Mouse (Mus musculus): ENCODE measurements around the gene Stk11ip.

Gene Stk11ip

DNA sequence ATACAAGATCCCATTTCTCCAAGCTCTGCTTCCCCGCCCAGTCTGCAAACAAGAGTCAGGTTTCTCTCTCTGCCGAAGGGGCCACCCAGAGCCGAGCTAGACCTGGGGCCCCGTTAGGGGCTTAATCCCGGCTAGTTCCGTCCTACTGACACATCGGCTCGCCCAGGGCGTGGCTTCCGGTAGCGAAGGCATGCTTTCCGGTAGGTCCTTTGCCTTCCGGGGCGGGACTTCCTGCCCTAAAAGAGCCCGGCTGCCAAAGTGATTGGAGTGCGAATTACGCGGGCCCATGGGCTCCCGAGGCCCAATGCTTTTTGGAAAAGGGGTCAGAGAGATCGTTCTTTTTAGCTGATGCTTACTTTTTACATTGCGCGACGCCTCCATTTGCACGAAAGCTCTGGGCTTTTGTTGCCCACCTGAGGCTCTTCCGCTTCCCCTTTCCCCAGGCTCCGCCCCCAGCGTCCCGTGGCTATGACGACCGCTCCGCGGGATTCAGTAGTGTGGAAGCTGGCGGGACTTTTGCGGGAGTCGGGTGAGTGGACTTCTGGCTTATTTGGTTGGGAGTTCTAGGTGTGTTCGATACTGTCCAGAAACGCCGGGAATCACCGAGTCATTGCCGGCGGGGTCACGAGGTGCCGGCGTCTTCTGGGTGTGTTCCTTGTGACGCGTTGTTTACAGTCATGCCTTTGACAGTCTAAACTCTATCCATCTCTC is at the start of gene Stk11ip:
Gene Stk11ip, plus strand, starts transcription at position 209 of the 711 bp plus-strand sequence.
- peak; percentile 74 for DNase-seq (ENCODE audit: low read depth, low spot score)

DNA sequence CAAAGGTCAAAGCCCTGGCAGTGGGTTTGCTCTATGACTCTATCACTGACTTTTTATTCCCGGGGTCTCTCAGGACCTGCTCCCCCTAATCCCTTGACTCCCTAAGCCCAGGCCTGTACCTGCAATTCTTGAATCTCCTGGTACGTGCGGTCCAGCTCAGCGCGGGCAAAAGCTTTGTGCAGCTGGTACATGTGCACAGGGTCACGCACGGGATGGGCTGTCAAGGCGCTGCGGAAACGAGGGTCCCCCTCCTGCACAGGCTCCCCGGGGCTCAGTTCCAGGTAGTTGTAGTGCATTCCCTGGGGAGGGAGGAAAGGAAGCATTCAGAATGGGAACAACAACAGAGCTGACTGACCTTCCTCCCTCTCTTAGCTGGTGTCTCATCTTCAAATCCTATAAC is 44.9 kb upstream of the Stk11ip start:
- no peak for DNase-seq (ENCODE audit: low read depth, low spot score)

DNA sequence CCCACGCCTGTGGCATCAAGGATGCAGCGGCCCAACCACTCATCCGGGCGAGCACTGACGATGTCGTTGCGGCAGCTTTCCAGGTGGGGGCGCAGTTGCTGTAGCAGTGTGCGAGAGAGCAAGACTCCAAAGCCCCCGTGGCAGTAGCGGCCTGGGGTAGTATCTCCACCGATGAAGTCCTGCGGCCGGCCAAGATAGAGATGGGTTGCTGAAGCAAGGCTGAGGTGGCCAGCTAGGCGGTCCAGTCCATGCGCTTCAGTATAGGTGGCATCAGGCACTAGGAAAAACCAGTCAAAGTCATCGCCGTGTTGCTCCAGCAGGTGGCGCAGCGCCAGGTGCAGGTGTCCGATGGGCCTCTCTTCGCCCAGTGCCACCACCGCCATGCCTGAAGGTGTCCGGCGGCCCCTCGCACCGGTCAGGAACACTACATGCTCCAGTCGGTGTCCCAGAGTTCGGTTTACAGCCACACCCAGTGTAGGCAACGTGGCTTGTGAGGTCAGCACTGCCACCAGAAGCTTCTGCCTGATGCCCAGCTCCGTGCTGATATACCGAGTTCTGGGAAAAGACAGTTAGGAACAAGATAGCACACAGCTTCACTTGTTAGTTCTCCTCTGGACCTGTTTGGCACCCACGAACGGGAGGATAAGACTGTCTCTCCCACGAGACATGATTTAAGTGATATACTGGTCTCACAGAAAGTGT is 43.9 kb upstream of the Stk11ip start:
- no peak for DNase-seq (ENCODE audit: low read depth, low spot score)

DNA sequence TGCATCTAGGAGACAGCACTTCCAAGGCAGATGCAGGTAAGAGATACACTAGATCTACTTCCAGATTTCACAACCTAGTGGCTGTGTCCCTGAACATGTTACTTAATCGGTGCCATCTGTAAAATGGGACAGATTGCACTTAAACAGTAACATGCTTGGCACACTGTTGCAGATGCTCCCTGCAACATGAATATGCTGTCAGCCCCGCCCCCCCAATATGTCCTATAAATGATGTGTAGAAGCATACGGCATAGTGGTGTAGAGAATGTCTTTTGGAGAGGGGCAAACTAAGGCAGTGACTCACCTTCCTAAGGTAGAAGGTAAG is 43.4 kb upstream of the Stk11ip start:
- no peak for DNase-seq (ENCODE audit: low read depth, low spot score)

DNA sequence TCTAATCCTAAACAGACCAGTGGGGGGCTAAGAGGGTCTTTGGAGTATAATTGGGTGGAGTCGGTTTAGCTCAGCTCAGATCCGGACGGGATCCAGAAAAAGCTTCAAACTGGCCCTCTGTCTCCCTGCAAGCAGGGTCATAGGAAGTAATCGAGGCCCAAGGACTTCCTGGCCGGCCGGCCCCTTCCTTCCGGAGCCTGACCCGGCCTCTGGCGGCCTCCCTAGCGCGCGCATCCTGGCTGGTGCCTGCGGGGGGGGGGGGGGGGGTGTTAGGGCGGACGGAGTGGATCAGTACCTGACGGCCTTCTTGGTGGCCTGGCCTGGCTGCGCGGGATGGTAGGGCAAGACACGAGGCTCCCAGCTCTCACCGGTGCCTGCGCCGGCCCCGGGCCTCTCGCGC is 42.8 kb upstream of the Stk11ip start:
- no peak for DNase-seq (ENCODE audit: low read depth, low spot score)

DNA sequence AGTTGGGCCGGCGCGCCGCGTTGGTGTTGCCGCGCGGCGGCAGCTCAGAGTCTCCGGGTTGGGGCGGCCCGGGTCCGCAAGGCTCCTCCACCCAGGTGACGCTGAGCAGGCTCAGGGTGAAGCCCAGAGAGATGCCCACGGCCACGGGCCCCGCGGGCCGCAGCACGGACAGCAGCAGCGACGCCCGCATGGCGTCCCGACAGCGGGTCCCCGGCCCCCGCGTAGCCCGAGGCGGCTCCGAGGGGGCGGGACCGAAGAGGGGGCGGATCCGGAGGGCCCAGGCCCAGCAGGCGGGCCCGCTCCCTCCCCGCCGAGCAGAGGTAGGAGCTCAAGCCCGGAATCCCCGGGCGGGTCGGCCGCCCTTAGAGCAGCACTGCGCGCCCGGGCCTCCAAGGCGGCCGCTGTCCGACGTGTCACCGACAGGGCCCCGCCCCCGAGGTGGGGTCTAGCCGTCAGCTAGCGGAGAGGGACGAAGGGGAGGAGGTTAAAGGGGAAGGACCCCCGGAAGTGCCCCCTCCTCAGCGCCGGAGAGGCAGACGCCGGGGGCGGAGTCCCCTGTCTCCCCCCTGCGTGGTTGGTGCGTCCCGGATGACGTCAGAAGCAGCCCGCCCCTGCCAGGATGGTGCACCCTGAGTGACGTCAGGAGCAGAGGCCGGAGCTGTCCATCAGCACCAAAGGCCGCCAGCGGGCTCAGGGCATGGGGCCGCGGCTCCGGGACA is 42.3 kb upstream of the Stk11ip start, which contains the start of the genes Chpf and Tmem198:
Gene Chpf, minus strand, starts transcription at position 392 of the 719 bp plus-strand sequence.
Gene Tmem198, plus strand, starts transcription at position 617 of the 719 bp plus-strand sequence.
- peak; percentile 91 for DNase-seq (ENCODE audit: low read depth, low spot score)

DNA sequence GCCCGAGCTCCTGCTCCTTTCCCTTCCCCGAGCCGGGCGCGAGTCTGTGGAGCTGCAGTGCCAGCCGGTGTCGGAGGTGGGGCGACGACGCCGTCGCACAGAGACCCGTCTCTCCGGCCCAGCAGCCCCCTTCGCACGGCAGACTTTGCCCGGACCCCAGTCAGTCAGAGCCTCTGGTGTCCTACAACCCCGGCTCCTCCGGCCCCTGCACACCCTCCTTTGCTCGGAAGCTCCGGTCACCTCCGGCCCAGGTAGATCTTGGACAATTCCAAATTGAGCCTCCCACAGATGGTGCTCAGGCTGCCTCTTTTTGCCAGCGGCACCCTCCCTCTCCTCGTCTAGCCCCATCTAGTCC is 41.7 kb upstream of the Stk11ip start:
- DNase-seq (ENCODE audit: low read depth, low spot score): no peak

DNA sequence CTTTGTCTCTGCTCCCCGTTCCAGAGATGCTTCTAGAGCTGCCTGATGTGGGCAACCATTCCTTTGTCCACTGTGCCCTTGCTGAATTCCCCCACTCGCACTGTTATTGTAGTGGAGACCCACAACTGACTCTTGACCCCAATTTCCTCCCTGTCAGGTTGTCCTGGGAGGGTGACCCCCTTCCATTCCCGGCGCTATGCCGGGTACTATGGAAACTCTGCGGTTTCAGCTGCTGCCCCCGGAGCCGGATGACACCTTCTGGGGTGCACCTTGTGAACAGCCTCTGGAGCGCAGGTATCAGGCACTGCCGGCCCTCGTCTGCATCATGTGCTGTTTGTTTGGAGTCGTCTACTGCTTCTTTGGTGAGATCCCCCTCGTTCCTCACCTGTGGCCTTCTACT is 41.3 kb upstream of the Stk11ip start:
- no peak for DNase-seq (ENCODE audit: low read depth, low spot score)

DNA sequence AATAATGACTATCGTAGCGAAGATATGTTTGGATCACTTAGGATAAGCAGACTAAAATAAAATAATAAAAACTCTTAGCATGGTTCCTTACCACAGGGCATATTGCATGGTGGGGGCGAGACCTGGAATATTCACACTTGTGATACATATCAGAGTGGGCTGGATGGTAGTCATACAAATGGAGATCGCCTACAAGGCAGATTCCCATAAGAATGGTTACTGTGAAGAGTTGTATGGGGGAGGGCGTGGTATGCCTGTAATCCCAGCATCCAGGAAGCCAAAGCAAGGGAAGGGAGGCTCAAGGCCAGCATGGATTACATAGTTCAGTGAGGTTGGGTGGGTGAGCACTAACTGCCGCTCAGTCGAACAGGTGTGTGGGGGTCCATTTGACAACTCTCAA is 40.6 kb upstream of the Stk11ip start:
- DNase-seq (ENCODE audit: low read depth, low spot score): no peak

DNA sequence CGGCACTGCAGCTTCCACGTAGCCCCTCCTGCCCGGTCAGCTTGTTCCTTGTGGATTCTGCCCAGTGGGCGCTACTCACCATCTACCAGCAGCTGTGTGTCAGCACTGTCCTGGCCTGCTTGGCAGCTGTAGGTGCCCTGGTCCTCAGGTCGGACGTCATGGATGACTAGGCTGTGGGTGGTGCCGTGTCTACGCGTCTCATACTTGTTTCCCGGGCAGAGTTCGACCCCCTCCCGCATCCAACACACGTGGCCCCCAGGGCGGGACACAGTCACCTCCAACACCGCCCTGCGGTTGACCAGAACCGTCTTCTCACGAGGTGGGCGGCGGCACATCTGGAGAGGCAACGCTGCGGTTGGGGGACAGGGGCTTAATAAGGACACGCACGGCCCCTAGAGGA is 34.8 kb upstream of the Stk11ip start:
- DNase-seq (ENCODE audit: low read depth, low spot score): no peak

DNA sequence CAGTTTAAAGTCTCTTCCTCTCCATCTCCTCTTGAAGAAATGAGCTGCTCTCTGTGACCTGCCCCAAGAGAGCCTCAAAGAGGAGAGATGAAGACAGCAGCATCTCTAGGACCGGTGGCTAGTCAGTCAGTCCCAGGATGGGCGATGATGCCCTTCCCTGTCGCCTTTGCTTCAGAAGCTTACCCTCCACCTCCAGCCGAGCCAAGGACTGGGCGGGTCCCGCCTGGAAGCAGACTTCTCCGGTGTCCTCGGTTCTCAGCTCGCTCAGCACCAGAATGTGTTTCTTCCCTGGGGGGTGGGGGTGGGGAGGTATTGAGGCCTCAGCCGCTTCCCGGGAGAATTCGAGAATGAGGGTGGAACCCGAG is 34.3 kb upstream of the Stk11ip start:
- no peak for DNase-seq (ENCODE audit: low read depth, low spot score)

DNA sequence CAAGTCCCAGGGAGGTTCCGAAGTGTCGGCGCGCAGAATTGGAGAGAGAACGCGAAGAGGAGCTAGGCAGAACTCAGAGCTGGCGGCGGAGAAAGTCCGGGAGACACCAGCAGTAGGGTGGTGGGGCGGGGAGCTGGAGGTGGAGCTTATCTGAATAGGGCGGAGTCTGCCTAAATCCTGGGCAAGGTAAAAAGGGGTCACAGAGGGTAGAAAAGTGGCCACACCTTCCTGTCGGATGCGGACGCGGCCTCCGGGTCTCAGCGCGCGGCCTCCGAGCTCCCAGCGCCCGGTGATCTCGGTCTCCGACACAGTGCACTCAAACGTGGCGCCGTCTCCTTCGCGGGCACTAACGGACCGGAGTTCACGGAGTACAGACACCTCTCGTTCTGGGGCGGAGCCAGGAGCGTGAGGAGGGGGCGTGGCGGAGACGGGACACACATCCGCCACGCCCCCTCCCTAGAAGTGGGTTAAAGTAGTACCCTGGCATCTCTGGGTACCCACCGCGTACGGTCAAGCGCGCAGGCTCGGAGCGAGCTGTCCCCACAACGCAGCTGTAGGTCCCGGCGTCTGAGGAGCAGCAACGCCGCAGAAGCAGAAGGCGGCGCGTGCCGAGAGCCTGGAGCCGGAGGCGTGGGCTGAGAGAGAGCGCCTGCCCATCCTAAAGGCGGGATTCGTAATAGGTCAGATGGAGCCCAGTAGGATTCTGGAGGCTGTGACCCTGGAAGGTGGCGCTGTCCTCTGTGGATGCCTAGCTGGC is 33.7 kb upstream of the Stk11ip start:
- DNase-seq (ENCODE audit: low read depth, low spot score): no peak

DNA sequence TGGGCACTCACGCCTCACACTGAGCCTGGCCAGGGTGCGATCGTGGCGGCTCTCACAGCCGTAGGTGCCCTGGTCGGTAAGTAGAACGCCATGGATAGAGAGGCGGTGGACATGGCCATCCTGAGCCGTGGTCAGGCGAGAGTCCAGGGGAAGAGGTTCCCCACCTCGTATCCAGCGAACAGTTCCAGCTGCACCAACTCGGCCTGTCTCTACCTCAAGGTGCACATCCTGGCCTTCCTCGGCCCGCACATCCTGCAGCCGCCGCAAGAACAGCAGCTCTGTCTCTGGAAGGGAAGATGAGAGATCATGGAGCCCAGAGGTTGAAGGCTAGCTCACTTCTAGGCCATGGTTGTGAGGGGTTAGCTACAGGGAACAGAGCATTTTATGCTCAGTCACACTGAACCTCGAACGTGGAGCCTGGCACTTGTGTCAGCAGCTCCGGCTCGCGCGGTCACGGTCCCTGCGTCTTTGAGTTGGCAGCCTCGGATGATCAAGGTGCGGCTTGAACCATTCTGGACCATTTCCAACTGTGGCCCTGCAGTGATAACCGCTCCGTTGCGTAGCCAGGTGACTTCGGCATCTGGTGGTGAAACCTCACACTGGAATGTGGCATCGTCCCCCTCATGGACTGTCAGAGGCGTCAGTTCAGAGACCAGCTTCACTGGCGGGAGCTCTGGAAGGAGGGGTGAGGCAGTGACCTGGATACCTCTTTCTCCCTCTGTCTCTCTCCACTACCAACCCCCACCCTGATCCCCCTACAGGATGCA is 30.4 kb upstream of the Stk11ip start:
- no peak for DNase-seq (ENCODE audit: low read depth, low spot score)

DNA sequence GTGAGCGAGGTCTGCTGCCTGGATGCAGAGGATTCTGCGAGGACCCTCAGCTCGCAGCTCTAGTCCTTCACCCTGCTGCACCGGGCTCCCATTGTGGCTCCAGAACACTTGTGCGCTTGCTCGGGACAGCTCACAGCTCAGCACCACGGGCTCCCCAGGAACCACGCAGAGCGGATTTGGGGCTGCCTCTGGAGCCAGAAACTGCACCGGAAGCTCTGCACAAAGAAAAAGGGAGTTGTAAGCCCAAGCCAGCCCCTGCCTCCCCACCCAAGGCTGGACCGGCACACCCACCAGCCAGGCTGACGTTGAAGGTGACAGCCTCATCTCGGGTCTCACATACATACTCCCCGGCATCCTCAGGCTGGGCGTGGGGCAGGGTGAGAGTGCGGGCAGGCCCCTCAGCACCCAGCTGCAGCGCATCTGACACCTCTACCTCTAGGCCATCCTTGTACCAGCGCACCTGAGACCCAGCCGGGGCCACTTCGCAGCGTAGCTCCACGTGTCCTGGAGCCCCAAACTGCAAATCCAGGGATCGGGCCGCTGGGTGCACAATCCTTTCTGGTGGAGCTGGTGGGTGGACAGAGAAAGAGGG is 28.7 kb upstream of the Stk11ip start:
- no peak for DNase-seq (ENCODE audit: low read depth, low spot score)

DNA sequence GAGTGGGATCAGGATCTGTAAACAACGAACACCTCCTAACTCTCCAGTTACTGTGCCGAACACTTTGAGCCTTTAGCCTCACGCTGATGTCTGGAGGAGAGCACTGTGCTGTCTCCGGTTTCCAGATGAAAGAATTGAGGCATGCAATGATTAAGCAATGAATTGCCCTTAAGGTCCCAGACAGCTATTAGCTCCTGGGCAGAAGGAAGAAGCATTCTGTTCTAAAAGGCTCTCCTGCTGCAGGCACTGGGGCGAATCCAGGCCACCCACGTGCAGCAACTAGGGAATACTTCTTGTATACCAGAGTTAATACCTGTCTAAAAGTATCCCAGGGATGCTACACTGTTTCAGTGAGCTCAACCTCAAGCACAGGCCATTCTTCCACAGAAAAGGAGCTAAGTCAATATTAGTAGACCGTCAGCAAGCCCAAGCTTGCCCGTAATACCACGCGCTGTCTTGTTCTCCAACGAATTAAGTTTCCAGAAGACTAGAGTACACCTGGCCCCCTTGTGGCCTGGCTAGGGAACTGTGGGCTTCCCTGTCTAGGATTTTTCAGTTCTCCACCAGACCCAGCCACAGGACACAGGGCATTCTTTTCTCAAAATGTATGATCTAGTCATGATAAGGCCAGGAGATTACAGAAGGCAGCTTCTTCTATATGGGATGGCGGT is 26.3 kb upstream of the Stk11ip start:
- DNase-seq (ENCODE audit: low read depth, low spot score): no peak

DNA sequence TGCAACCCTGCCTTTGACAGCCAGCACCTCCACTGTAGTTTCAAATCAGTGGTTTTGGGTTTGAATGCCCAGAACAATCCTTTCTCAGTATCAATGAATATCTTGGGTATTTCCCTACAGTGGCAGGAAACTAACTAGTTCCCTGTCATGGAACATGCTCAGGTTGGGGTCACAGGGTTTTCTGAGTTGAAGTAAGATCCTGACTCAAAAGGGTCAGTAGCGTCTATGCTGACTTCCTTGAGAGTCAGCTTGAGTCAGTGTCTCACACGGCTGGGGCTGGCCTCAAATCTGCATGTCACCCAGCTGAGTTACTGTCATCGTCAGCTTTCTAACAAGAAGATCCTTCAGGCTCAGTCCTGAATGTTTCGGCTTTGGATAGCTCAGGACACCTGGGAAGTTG is 22.4 kb upstream of the Stk11ip start:
- no peak for DNase-seq (ENCODE audit: low read depth, low spot score)

DNA sequence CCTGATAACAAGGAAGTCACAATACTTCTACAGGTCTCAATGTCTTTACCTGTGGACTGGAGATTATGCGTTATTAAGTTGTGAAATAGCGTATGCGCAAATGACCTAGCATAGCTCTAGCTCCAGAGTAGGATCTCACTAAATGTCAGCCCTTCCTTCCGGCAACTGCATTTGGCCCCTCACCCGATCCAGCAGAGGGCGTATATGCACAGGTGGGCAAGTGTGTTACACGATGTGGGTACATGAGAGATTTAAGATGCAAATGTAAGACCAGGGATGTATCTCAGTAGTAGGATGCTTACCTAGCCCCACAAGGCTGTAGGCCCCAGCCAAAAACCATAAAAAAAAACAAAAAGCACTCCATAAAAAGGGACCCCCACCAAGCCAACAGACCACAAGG is 21.9 kb upstream of the Stk11ip start:
- no peak for DNase-seq (ENCODE audit: low read depth, low spot score)

DNA sequence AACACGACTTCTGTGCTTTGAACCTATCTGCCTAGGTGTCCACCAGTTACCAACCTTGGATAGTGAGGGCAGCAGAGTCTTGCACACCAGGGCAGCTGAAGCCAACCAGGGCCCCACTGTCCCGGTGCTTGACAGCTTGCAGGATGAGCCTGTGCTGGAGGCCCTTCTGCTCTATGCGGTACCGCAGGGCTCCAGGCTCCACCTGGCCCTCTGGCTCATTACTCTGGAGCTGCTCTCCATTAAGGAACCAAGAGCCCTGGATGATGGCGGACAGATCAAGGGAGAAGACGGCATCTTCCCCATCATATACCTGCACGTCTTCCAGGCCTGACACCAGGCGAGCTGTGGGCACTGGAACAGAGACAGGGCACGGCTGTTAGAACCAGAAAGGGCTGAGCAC is 19.4 kb upstream of the Stk11ip start:
- DNase-seq (ENCODE audit: low read depth, low spot score): no peak

DNA sequence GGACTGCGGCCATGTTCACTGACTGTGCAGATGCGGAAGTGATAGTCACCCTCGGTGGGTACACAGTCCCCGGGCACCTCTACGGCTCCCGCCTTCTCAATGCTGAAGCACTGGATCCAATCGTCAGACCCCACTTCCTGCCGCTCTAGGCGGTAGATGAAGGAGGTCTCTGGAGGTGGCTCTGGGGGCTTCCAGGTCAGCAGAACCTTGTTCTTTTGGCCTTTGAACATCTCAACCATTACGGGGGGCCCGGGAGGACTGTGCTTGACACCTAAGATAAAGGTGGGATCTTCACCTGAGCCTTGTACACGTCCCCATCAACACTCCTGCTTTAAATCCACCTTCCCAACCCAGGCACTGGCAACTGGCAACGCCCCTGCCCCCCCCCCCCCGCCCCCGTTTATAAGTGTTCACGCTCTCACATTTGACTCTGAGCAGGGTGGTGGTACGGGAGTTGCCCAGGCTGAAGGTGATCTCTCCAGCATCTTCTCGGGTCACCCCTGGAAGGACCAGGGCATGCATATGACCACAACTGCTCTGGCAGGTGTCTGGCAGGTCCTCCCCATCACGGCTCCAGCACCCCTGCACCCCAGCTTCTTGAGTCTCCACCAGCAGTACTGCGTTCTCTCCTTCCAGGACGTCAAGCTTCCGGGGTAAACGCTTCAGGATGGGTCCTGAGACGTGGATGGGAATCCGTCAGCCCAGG is 18.2 kb upstream of the Stk11ip start:
- DNase-seq (ENCODE audit: low read depth, low spot score): no peak

DNA sequence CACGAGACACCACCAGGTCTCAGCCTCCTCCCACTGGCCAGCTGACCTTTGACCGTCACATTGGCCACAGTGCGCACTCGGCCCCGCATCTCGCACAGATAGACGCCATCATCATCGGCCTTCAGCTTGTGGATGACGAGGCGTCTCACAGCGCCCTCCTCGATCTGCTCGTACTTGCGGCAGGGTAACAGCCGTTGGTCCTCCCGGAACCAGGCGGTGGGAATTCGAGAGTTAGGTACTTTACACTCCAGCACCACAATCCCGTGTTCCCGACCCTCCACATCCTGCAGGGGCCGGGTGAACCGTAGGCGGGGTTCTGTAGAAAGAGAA is 17.7 kb upstream of the Stk11ip start:
- no peak for DNase-seq (ENCODE audit: low read depth, low spot score)
